Mouse (Mus musculus) adrenal gland, postnatal 10 days (tissue): ENCODE results near the gene Ube2l3. TPM values are rescaled to one million over a fixed set of nuclear protein-coding genes. Genes with fewer than 3 reads are reported as not detected.
A peak's percentile ranks its signal among the peaks of the same experiment; 100 is the strongest.
"Not testable (repeated sequence)": the region's sequence is repeated elsewhere in the genome, so short reads cannot be mapped to it uniquely, and the experiment has no call there.

Experiments
- DNase-seq: peaks from one replicate; pipeline ENCODE4 v3.0.0; 2021; ENCODE audit warnings: mixed read lengths
- long read RNA-seq, 2 experiments: library from polyadenylated mRNA; stranded (forward); transcript quantifications; one replicate each; pipeline ENCODE4 v2.0.0; 2021
- total RNA-seq, 2 experiments: library from RNA; stranded (reverse); gene quantifications; 2 replicates each; pipeline ENCODE4 v1.2.3; 2021

Ube2l3 gene
- total RNA-seq: 100 to 1,000 TPM; 163 to 176 TPM
- long read RNA-seq, experiment 1, transcript Ube2l3-201 (4 exons, 2,609 nt): major isoform, 74 of 107 reads
- long read RNA-seq, experiment 1, partial matches to known transcripts: 6 of 107 reads
- long read RNA-seq, experiment 1, other reads (novel, unspliced or antisense): 25 of 107 reads
- long read RNA-seq, experiment 2, transcript Ube2l3-201 (4 exons, 2,609 nt): major isoform, 63 of 77 reads
- long read RNA-seq, experiment 2, partial matches to known transcripts: 8 of 77 reads
- long read RNA-seq, experiment 2, other reads (novel, unspliced or antisense): 6 of 77 reads

DNA sequence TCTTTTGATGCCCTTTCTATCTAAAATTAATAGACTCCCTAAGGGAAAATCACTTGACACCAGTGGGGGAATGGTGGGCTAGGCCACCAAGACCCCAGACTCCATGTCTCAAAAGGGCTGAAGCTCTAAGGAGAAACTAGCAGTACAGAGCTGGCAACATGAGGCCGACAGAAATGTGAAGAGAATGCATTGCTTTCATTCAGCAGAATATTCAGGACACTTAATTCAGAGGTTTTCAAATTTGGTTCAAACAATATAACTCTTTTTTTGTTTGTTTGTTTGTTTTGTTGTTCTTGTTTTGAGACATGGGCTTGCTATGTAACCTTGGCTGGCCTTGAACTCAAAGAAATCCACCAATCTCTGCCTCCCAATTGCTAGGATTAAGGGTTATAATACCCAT is at the start of gene Ube2l3:
Gene Ube2l3, minus strand, starts transcription at position 101 of the 400 bp plus-strand sequence.
- no peak for DNase-seq

DNA sequence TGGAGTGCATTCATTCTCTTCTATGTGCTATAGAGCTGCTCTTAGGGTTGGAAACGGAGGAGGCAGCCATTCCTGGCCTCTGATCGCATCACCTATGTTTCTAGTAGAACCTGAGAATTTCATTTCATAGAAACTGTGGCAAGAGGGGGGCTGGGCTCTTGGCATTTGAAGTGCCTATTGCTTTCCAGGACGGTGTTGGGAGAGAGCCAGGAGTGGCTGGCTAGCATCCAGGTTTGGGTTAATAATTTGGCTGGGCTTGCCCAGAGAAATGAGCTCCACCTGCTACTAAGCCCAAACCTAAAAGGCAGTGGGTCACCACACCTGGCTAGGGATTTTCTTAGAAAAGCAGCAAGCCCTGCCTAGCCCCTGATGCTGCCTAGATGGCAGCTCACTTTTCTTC is 49.1 kb upstream of the Ube2l3 start:
- peak; percentile 92 for DNase-seq

DNA sequence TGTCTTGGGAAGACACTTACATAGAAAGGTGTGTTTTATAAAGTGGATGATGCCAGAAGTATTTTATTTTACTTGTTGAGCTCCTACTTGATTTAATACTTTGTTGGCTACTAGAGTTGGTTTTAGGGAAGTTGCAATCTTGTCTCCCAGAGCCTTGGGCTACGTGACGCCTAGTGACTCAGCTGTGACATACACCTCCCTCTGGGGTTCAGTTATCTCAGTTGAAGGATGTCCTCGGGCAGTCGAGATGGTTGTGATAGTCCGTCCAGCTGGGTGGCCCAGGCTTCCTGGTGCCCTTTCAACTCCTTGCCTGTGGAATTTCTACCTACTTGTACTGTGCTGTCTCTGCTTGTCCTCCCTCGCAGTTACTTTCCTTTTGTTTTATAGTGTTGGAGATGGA is 46.7 kb upstream of the Ube2l3 start:
- peak; percentile 56 for DNase-seq

DNA sequence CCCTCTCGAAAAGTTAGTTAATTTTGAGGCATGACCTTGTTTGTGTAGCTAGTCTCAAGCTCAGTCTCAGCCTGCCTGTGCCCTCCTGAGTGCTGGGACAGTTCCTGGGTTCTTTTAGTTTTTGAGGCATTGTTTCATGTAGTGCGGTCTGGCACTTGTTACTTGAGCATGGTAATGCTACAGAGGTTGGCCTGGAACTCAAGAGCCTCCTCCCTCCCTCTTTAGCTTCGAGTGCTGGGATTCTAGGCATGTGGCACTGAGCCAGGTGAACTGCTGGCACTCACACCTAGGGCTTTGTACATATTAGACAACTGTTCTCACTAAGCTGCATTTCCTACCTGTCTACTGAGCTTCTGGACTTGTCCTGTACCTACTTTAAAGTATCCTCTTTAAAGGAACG is 45.3 kb upstream of the Ube2l3 start:
- peak; percentile 62 for DNase-seq

DNA sequence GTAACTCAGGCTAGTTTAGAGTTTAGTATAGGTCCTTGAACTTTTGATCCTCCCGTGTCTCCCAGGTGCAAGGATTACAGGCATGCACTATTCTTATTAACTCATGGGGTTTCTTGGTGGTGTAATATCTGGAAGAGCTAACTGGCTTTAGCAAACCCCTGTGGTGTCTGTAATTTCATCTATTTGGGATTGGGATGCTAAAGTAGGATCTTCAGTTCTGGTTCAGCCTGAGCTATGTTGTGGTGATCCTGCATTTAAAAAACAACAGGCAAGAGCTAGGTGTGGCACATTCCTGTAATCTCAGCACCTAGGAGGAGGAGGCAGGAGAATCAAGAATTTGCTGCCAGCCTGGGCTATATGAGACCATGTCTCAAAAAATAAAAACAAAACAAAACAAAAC is 42.5 kb upstream of the Ube2l3 start:
- DNase-seq: no peak

DNA sequence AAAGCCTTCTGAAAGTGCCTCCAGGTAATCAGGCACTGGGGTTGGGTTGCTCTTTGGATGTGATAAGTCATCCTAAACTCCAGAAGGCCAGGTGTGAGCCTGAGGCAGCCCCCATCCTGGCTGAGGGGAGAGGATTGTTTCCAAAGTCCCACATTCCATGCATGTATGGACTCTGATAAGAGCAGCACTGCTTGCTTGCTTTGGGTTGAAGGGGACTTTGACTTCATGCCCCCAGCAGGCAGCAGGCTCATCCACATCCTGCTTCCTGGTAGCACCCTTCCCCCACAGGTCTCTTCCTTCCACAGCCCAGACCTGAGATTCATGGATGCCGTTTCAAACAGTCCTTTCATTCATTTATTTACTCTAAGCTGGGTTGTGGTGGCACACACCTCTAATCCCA is 41.3 kb upstream of the Ube2l3 start:
- no peak for DNase-seq

DNA sequence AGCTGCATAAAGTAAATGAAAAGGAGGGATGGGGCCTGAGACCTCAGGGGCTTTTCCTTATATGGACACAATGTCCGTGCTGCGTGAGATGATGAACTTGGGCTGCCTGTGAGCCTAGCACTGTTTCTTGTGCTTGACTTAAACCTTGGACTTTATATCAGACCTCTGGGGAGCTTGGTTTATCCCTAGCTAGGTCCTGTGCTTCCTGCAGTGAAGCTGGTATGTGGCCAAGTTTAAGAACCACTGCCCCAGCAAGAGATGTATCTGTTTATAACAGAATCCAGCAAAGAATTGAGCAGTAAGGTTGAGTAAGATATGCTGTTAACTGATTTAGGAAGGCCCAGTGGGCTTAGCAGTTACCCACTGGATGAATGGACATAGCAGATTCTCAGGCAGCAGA is 37.0 kb upstream of the Ube2l3 start:
- no peak for DNase-seq

DNA sequence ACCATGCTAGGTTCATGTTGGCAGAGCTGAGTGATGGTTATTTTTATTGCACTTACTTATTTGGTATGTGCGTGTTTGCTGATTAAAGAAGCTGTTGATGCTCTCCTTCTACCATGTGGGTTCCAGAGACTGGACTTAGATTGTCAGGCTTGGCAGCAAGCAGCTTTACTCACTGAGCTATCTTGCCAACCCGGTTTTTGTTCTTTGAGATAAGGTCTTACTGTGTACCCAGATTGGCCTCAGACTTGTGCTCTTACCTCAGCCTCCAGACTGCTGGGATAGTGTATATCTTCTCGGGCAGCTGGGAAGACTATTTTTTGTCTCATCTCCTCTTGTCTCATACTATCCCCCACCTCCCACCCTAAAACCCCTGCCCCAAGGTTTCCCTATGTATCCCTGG is 35.2 kb upstream of the Ube2l3 start:
- no peak for DNase-seq

DNA sequence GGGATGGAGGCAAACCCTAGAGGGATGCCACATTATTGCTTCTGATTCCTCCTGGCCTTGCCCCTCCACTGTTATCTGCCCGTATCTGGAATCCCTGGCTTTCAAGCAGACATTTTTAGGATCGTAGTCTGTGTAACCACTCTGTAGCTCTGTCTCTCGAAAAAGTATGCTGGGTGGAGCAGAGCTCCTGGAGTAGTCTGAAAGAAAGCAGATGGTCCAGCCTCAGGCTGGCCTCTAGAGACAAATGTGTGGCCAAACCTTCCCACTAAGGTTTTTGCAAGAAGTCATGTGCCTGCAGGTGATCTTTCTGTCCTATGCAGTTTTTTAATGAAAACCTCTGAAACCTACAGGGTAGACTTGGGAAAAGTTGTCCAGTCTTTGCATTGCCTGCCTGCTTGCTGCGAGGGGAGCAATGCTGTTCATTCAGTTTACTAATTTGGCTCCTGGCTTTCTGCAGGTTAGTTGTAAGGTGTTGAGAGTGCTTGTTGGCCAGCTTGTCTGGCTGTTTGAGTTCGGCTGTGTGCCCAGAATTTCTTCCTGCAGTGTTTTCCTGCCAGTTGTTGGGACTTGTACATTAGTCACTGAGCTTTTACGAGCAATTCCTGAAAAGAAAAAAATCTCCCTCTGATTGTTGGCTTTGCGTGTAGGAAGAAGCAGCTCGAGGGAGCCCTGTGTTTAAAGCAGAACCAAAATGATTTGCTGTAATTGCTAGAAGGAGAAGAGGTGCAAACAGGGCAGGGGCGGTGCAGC is 32.6 kb upstream of the Ube2l3 start:
- peak; percentile 68 for DNase-seq

DNA sequence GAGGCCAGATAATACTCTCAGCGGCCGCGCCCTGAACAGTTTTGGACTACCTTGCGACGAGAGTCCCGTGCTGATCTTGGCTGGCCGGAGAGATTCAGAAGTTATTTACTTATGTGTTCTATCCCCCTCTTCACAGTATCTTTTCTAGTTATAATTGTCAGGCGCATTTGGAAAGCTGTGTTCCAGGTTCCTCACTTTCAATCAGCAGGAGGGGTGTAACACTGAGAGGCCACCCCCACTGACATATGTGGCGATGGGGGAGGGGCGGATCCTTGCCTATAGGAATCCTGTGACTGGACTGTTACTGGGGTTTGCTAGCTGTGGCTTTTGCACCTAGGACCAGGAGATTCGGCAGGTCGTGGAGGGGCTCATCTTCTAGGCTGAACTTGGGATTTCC is 32.0 kb upstream of the Ube2l3 start:
- peak; percentile 35 for DNase-seq

DNA sequence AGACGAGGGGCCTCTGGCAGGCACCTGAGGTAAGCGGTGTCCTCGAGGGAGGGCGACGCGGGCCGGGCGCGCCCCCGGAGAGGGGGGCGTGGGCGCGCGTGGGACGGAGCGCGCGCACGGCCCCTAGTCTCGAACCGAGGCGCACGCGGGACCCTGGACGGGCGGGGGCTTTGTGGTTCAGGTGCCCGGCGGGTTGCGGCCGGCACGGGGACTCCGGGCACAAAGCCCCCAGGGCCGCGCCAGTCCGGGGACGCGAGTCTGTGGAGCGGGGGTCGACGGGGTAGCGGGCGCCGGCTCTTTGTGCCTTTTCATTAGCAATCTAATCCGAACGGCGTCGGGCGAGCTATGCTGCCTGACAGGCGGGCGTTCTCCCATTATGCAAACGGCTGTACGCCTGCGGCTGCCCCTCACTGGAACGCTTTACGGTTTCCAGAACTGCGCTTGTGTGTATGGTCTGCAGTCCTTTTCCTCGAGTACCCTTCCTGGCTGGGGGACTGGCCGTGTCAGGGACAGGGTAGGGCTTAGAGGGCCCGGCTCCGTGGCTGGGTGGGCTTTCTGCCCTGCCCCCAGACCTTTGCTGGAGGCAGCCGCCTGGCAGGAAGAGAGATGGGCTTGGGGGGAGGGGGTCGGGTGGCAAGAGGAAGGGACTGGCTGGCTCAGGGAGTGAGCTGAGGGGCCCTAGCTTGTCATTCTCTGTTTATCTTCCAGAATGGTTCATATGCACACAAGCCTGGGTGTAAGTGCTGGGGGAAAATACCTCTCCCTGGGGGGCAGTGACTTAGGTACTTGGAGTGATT is 31.5 kb upstream of the Ube2l3 start:
- DNase-seq: peak; percentile 53

DNA sequence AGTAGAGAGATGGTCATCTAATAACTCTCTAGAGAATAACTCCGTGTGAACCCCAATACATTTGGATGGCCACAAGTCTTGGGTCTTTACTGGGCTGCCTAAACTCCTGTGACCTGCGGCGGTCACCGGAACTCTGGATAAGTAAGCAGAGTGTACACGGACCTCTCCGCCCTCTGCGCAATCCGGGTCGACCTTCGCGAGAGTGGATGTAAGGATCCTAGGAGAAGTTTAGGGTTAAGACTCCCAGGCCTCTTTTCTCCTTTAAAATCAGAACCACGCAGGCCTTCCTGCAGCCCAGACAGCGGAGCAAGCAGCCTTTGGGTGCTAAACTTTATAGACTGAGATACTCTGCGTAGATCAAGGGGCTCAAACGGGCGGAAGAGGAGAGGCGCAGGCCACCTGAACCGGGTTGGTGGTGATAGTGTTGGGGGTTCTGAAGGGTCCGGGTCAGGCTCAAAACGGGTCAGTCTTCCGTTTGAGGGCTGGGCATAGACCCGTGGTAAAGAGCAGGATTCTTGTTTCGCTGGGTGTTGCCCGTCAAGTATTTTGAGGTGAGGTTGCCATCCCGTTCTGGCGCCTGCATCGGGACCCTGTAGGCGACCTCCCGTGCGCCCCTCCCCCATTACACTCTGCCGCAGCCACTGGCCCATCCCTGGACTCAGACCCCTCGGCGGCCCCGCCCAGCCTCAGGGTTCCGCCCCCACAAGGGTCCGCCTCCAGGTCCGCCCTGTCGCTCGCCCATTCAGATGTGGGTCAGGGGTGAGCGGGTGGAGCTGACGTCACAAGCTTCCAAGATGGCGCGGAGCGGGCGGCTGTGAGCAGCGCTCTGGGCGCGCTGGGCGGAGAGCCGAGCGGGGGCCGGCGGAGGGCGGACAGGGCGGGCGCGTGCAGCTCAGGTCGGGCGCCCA is 30.6 kb upstream of the Ube2l3 start, which contains the start of gene Hic2:
Gene Hic2, plus strand, starts transcription at position 779 of the 908 bp plus-strand sequence.
- peak; percentile 97 for DNase-seq

DNA sequence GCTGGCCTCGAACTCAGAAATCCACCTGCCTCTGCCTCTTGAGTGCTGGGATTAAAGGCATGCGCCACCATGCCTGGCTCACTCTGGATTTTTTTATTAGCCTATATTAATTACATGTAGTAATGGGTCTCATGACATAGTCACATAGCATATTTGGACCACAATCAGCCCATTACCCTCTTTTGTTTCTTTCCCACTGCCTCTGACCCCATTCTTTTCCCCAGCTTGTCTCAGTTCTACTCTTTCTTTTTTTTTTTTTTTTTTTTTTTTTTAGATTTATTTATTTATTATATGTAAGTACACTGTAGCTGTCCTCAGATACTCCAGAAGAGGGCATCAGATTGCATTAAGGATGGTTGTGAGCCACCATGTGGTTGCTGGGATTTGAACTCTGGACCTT is 29.1 kb upstream of the Ube2l3 start:
- not testable (repeated sequence) for DNase-seq

DNA sequence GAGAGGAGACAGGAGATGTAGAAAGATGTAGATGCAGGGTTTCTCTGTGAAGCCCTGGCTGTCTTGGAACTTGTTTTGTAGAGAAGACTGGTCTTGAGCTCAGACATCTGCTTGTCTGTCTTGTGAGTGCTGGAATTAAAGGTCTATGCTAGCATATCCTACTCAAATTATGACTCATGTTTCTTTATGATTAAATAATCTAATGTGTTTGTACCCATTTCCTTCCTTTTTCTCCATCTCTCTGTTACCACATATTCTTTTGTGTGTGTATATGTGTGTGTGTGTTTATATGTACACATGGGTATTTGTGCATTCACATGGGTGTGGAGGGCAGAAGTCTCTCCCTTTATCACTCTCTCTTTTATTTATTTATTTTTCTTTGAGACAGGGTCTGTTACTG is 24.0 kb upstream of the Ube2l3 start:
- no peak for DNase-seq

DNA sequence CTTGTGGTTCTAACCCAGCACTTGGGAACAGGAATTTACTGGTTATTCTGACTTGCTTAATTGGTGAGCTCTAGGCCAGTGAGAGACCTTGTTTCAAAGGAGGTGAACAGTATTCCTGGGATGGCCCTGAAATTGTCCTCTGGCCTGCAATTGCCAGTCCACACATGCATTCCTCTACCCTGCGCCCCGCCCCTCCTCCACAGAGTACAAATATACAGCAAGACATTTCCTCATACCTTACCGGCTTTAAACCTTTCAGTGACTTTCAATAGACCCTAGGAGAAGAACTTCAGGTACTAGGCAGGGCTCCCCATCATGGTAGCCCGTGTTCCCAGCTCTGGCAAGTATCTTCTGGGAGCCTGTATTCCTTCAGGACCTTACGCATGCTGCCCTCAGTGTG is 23.1 kb upstream of the Ube2l3 start:
- no peak for DNase-seq

DNA sequence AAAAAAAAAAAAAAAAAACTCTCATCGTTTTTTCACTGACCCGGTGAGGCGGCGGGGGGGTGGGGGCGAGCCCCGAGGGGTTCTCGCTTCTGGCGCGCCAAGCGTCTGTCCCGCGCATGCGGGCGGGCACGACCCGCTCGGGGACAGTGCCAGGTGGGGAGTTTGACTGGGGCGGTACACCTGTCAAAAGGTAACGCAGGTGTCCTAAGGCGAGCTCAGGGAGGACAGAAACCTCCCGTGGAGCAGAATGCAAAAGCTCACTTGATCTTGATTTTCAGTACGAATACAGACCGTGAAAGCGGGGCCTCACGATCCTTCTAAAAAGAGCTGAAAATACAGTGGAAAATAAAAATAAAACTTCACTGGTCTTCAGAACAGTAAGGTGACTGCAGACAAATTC is 19.7 kb upstream of the Ube2l3 start:
- DNase-seq: peak; percentile 100

DNA sequence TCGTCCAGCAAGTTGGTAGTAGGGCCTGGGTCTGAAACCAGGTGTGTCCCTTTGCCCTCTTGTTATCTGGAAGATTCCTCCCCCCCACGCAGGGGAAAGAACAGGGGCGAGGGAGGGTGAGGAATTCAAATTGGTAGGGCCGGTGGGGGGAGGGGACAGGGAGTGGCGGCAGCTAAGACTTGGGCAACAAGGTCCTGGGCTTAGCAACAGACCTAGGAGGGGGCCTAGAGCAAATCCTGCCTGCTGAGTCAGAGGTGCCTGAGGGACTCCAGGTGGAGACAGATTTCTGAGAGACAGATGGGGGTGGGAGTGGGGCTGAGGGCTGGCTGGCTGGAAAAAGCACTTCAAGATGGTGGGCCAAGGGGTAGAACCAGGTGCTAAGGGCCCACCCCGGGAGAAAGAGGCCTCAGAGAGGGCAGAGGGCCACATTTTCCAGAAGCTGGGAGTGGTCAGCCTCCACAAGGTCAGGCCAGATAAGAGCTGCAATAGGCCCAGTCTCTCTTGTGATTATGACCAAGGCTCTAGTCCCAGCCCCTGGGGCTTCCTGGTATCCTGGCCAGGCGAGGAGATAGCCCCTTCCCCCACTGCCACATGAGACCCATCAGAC is 17.8 kb upstream of the Ube2l3 start:
- DNase-seq: no peak

DNA sequence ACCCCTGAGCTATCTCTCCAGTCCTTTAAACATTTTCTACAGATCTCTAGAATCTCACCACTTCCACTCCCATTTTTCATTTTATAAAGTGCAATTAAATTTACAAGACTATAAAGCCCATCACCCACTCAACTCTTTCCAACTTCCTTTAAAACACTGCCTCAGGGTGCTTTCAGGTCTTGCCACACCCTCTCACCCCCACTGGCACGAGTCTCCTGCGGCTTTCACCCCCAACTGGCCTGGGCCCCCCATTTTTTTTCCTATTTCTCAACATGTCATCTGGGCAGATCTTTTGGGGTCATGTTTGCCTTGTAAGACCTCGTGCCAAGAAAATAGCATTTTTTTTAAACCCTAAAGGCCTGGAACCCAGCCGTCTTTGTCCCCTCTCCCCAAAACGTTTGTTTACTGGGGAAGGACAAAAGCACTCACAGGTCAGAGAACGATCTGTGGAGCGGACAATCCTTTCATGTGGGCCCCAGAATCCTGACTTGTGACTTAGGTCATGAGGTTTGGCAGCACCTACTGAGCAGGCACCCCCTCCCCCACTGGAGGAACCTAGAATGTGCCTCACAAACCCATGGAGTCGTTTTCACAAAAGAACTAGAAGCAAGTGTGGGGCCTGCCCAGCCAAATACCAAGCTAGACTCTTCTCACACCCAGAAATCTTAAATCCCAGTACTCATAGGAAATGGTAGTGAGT is 14.6 kb upstream of the Ube2l3 start:
- no peak for DNase-seq

DNA sequence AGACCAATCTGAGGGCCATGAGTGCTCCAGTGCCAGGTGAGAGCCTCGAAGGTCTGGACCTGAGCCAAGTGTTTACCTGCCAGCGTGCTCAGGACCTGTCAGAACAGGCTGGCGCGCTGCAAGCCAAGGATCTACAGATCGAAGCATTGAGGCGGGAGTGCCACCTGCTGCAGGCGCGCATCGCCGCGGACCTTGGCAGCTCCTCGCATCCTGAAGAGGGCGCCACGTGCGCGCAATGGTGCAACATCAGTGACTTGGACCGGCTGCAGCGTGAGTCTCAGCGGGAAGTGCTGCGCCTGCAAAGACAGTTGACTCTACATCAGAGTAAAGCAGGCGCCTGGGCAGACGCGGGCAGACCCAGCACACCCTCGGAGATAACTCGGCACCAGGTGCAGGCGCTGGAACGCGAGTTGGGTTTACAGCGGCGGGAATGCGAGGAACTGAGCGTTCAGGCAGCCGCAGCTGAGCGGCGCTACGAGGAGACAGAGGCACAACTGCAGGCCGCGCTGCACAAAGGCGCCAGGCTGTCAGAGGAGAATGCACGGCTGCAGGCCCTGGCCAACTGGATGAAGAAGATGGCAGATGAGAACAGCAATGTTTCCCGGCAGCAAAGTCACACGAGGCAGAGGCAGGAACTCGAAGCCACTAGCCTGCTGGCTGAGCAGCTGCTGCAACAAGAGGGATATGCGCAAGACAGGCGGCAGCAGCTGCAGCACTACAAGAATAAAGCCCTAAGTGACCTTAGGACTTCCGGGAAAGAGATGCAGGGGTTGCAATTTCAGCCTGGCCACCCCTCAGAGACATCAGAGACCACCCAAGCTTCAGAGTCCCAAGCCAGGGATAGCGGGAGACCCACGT is 7.8 kb upstream of the Ube2l3 start:
- DNase-seq: peak; percentile 93
